Mouse (Mus musculus) MEL (cell line): ENCODE data around the gene Rasgef1b. TPM values are rescaled to one million over a fixed set of nuclear protein-coding genes. Genes with fewer than 3 reads are reported as not detected.

ENCODE experiments used
- DNase-seq: peaks from one replicate; pipeline ENCODE4 v3.0.0; 2011; ENCODE audit warnings: low read depth, low spot score
- H3K27ac ChIP-seq: 2 replicates; pipeline ENCODE4 v1.5.1; 2012; ENCODE audit warnings: low read depth, mild to moderate bottlenecking, control low read depth, low read length, moderate library complexity; ENCODE audit not compliant: control insufficient read depth
- H3K27me3 ChIP-seq, 2 experiments: fragments of 150-350 bp in 1 of 2; sonication (generic) in 1 of 2; 2 replicates each; pipeline ENCODE4 v1.6.1; 2012; ENCODE audit warnings: low read length in 2 of 2, mild to moderate bottlenecking in 2 of 2, improper control_type of control experiment in 1 of 2, moderate library complexity in 1 of 2; ENCODE audit not compliant: insufficient read depth in 2 of 2, control insufficient read depth in 1 of 2
- H3K36me3 ChIP-seq, 2 experiments: 2 replicates each; pipeline ENCODE4 v1.6.1; 2012 to 2014; ENCODE audit warnings: low read length in 2 of 2, improper control_type of control experiment in 1 of 2, inconsistent platforms in 1 of 2, mild to moderate bottlenecking in 1 of 2; ENCODE audit not compliant: insufficient read depth in 2 of 2, control insufficient read depth in 1 of 2
- H3K4me1 ChIP-seq, 2 experiments: fragments of 150-350 bp in 1 of 2; sonication (generic) in 1 of 2; 2 replicates each; pipeline ENCODE4 v1.6.1; 2012; ENCODE audit warnings: low read length in 2 of 2, improper control_type of control experiment in 1 of 2, mild to moderate bottlenecking in 1 of 2; ENCODE audit not compliant: insufficient read depth in 2 of 2, control insufficient read depth in 1 of 2
- H3K4me3 ChIP-seq, 2 experiments: fragments of 150-350 bp in 1 of 2; sonication (generic) in 1 of 2; 2 replicates each; pipeline ENCODE4 v1.5.1; 2012; ENCODE audit warnings: low read depth in 2 of 2, low read length in 2 of 2, mild to moderate bottlenecking in 2 of 2, moderate library complexity in 2 of 2, control low read depth in 1 of 2, improper control_type of control experiment in 1 of 2; ENCODE audit not compliant: control insufficient read depth in 1 of 2, insufficient read depth in 1 of 2
- H3K79me2 ChIP-seq: 2 replicates; pipeline ENCODE4 v1.6.1; 2012; ENCODE audit warnings: mild to moderate bottlenecking, low read length, moderate library complexity; ENCODE audit not compliant: control insufficient read depth, poor library complexity, insufficient read depth
- H3K9ac ChIP-seq: 2 replicates; pipeline ENCODE4 v1.6.1; 2012; ENCODE audit warnings: low read depth, mild to moderate bottlenecking, control low read depth, low read length, moderate library complexity; ENCODE audit not compliant: control insufficient read depth, poor library complexity, severe bottlenecking
- H3K9me3 ChIP-seq: fragments of 150-350 bp; sonication (generic); replicated peaks from 2 replicates; pipeline ENCODE4 v1.6.1; 2012; ENCODE audit warnings: mild to moderate bottlenecking, low read length, improper control_type of control experiment, moderate library complexity; ENCODE audit not compliant: insufficient read depth
- BHLHE40 ChIP-seq: IDR thresholded peaks from 2 replicates; pipeline ENCODE4 v1.6.1; 2012; ENCODE audit warnings: low read depth, mild to moderate bottlenecking, inconsistent platforms, low read length, improper control_type of control experiment, borderline replicate concordance
- HCFC1 ChIP-seq: IDR thresholded peaks from 2 replicates; pipeline ENCODE4 v1.6.1; 2012; ENCODE audit warnings: low read depth, mild to moderate bottlenecking, inconsistent platforms, low read length, improper control_type of control experiment, moderate library complexity
- JUND ChIP-seq: IDR thresholded peaks from 2 replicates; pipeline ENCODE4 v1.6.1; 2011; ENCODE audit warnings: low read depth, mild to moderate bottlenecking, improper control_type of control experiment, low read length
- KAT2A ChIP-seq: conservative IDR thresholded peaks from 2 replicates; pipeline ENCODE4 v1.6.1; 2012; ENCODE audit warnings: low read depth, low read length, improper control_type of control experiment, inconsistent platforms
- MAFK ChIP-seq: IDR thresholded peaks from 2 replicates; pipeline ENCODE4 v1.6.1; 2011; ENCODE audit warnings: low read depth, mild to moderate bottlenecking, low read length, improper control_type of control experiment, borderline replicate concordance
- MXI1 ChIP-seq: IDR thresholded peaks from 2 replicates; pipeline ENCODE4 v1.6.1; 2011; ENCODE audit warnings: mild to moderate bottlenecking, low read depth, low read length, improper control_type of control experiment
- MYC ChIP-seq: IDR thresholded peaks from 2 replicates; pipeline ENCODE4 v1.6.1; 2011; ENCODE audit warnings: low read depth, mild to moderate bottlenecking, low read length, improper control_type of control experiment, moderate library complexity
- POLR2A ChIP-seq, 2 experiments: IDR thresholded peaks; 2 replicates each; pipeline ENCODE4 v1.6.1; 2011 to 2012; ENCODE audit warnings: low read length in 2 of 2, mild to moderate bottlenecking in 2 of 2, control low read depth in 1 of 2, improper control_type of control experiment in 1 of 2, low read depth in 1 of 2, moderate library complexity in 1 of 2; ENCODE audit not compliant: control insufficient read depth in 1 of 2, insufficient read depth in 1 of 2, poor library complexity in 1 of 2
- RCOR1 ChIP-seq: IDR thresholded peaks from 2 replicates; pipeline ENCODE4 v1.6.1; 2012; ENCODE audit warnings: low read depth, mild to moderate bottlenecking, inconsistent platforms, low read length, improper control_type of control experiment
- SIN3A ChIP-seq: IDR thresholded peaks from 2 replicates; pipeline ENCODE4 v1.6.1; 2012; ENCODE audit warnings: low read length, improper control_type of control experiment, inconsistent platforms
- USF1 ChIP-seq: IDR thresholded peaks from 2 replicates; pipeline ENCODE4 v1.6.1; 2014; ENCODE audit warnings: low read depth, mild to moderate bottlenecking, inconsistent platforms, low read length, improper control_type of control experiment, moderate library complexity
- USF2 ChIP-seq, 2 experiments: IDR thresholded peaks; 2 replicates each; pipeline ENCODE4 v1.6.1; 2011 to 2012; ENCODE audit warnings: improper control_type of control experiment in 2 of 2, low read length in 2 of 2, borderline replicate concordance in 1 of 2, inconsistent platforms in 1 of 2, low read depth in 1 of 2, mild to moderate bottlenecking in 1 of 2; ENCODE audit not compliant: insufficient read depth in 1 of 2
- polyA plus RNA-seq, 2 experiments: library from polyadenylated mRNA; stranded (reverse) in 1 of 2; unstranded in 1 of 2; fragments of >175 nt in 1 of 2; fragments of >200 nt in 1 of 2; gene quantifications; 2 replicates each; pipeline versions ENCODE4 v1.2.1 to v1.2.4; 2012; ENCODE audit warnings: low replicate concordance in 2 of 2, low read depth in 1 of 2; ENCODE audit not compliant: insufficient read length in 2 of 2, insufficient read depth in 1 of 2, missing spikeins in 1 of 2
- total RNA-seq: library from RNA; depleted of rRNA; stranded (reverse); fragments of 300-350 nt; gene quantifications from 2 replicates; pipeline ENCODE4 v1.2.3, GENCODE M21; 2012

Gene Rasgef1b
- total and polyA plus RNA-seq, 3 experiments: not detected

DNA sequence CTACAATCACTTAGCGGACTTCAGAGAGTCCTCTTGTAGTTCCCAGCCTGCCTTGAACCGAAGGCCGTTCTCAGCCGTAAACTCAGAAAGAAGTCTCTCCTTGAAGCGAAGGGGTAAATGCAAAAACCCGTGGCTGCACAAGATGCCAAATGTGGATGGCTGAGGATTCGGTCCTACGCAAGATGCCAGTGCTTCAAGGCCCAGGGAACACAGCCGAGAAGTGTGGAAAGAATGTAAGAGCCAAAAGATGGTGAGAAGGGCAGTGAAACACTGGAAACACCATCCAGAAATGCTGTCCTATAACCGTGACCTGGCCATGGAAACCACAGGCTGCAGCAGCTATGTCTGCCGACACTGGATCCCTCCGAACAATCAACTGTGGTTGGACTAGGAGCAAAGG, 313.2 kb downstream of the Rasgef1b start:
- no peak overlapping the region for H3K27ac ChIP-seq
- TF ChIP-seq BHLHE40: no peak
- no peak for TF ChIP-seq MAFK
- no peak for TF ChIP-seq USF1
- TF ChIP-seq MYC: no peak
- TF ChIP-seq, all 39 proteins: peak for 0
- H3K9me3 ChIP-seq: no peaks in the 10 kb centered on the region

DNA sequence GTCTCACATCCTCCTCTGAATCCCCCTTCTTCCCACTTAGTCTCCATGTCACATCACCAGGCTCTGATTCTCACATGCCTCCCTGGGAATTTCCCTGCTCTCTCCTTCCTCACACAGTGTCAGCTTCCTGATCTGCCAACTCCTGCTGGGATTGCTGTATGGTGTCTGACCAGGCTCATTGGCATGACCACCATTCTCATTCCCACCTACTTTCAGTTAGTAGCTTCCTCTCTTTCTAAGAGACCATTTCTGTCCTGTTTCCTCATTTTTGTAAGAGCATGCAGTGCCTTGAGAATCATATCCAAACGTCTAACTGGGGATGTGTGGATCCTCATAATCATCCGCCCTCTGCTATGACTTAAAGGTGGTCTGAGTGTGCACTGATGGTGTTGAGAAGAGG, 313.8 kb downstream of the Rasgef1b start:
- Histone ChIP-seq H3K79me2 (no peaks in the 10 kb centered on the region), H3K9me3 (no peaks in the 10 kb centered on the region)

More for the DNA sequence above, 313.2 kb downstream of the Rasgef1b start:
- Histone ChIP-seq H3K4me1 (no peaks in the 10 kb centered on the region), H3K9ac (no peak overlapping the region), H3K79me2 (no peaks in the 10 kb centered on the region), H3K27me3 (no peaks in the 10 kb centered on the region), H3K4me3 (no peak overlapping the region), H3K36me3 (no peaks in the 10 kb centered on the region)
- DNase-seq: no peak

DNA sequence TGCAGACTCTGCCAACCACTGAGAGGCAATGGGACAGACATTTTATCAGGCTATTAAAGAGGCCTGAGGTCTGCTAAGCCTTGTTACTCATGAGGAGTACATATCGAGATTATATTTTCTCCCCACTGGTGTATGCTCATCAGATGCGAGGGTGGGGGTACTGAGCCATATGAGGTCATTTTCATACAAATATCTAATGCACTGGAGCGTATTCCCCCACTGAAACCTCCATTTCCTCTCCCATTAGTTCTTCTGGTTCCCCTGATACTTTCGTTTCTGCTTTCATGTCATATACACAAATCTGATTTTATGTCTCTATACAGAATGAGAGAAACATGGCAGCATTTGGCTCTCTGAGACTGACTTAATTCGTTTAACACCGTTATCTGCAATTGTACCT, 314.6 kb downstream of the Rasgef1b start:
- H3K4me1 ChIP-seq: no peaks in the 10 kb centered on the region
- TF ChIP-seq MXI1: no peak
- no peak for TF ChIP-seq RCOR1
- no peak for TF ChIP-seq JUND
- TF ChIP-seq BHLHE40: no peak
- no peak for TF ChIP-seq USF2 (IDR thresholded peaks at IDR 0.05; ENCODE audit: borderline replicate concordance in 1 of 2, insufficient read depth in 1 of 2, low read depth in 1 of 2, low read length in 2 of 2)
- H3K9ac ChIP-seq: no peak overlapping the region
- DNase-seq: no peak
- no peaks in the 10 kb centered on the region for H3K79me2 ChIP-seq
- no peak overlapping the region for H3K4me3 ChIP-seq
- H3K9me3 ChIP-seq: no peaks in the 10 kb centered on the region
- H3K27me3 ChIP-seq: no peaks in the 10 kb centered on the region
- no peak overlapping the region for H3K27ac ChIP-seq
- H3K36me3 ChIP-seq: no peaks in the 10 kb centered on the region

More for the DNA sequence above, 313.8 kb downstream of the Rasgef1b start:
- no peak for TF ChIP-seq KAT2A
- TF ChIP-seq RCOR1: no peak
- TF ChIP-seq SIN3A: no peak
- no peak for TF ChIP-seq HCFC1
- TF ChIP-seq MXI1: no peak
- TF ChIP-seq POLR2A (IDR thresholded peaks at IDR 0.05; ENCODE audit: control insufficient read depth in 1 of 2, insufficient read depth in 1 of 2, low read depth in 1 of 2, low read length in 2 of 2, poor library complexity in 1 of 2): no peak
- TF ChIP-seq, all 39 proteins: peak for 0
- DNase-seq: no peak
- H3K9ac ChIP-seq: no peak overlapping the region
- H3K4me3 ChIP-seq: no peak overlapping the region
- H3K36me3 ChIP-seq: no peaks in the 10 kb centered on the region
- no peaks in the 10 kb centered on the region for H3K27me3 ChIP-seq
- H3K27ac ChIP-seq: no peak overlapping the region
- no peaks in the 10 kb centered on the region for H3K4me1 ChIP-seq
